Comparison of ENCODE assay signal across 21 mouse cellular contexts in the genomic region with DNA sequence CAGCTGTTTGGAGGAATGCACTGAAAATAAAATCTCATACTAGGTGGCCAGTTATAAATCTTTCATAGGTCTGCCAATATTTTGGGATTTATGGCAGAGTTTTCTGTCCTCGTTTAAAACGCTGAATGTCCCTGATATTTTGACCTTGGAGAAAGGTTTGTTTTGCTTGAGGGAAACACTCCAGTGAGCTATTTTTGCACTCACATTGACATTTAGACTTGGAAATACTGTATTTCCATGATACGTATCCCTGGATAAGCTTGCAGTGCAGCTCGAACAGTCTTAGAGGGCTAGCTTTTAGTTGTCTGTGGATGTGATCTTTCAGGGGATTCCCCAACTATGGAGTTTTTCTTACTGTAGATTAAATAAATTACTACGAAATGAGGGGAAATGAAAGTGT.
A peak's percentile ranks its signal among the peaks of the same experiment; 100 is the strongest.
DNase-seq lines count a peak whose midpoint lies in the region; ATAC-seq and TF ChIP-seq lines count a peak whose summit lies in the region.
"Had no signal": no experiment of that assay in that cellular context is flagged by ENCODE, and none has a peak within 500 bp of the region (broad histone marks: within the 10 kb centered on the region; RNA-seq: fewer than 3 reads in every experiment).

No protein-coding gene starts in this region.

- no peak for DNase-seq in gastrocnemius, adult 2 months
- DNase-seq in gastrocnemius, adult 18-20 months (ENCODE audit: low spot score): no peak
- DNase-seq in midbrain, embryonic 11.5 days (ENCODE audit: low spot score, missing footprints): peak; percentile 39
- DNase-seq in midbrain, embryonic 14.5 days: no peak
- peak; percentile 56 for DNase-seq in skeletal muscle tissue, adult 2 months (ENCODE audit: low read depth, low spot score)
- no peak for DNase-seq in right cerebral cortex, postnatal 36 days (ENCODE audit: low spot score in 2 of 2)
- DNase-seq: adrenal gland, adult 2 months; adrenal gland, adult 8-10 months; adrenal gland, postnatal 10 days; adrenal gland, postnatal 14 days; adrenal gland, postnatal 25 days; adrenal gland, postnatal 36 days; B cell, adult 2 months; cerebellum, adult 11 months; cerebellum, adult 11-12 months; cerebellum, adult 18-20 months had no signal

- no peak for TF ChIP-seq CTCF in gastrocnemius, adult 2 months (IDR thresholded peaks at IDR 0.05)

- H3K4me3 ChIP-seq in gastrocnemius, adult 2 months: peak overlapping the region; percentile 8; the same call in 1 of the 2 replicates
- no peak overlapping the region for H3K4me3 ChIP-seq in midbrain, embryonic 11.5 days (ENCODE audit: low read depth, low read length)
- H3K4me3 ChIP-seq in midbrain, embryonic 14.5 days (replicated peaks; ENCODE audit: low read depth, low read length): no peak overlapping the region

- intact Hi-C loops in gastrocnemius, adult 2 months (cut with DNase I): loop anchor here (5.0 kb wide), 1 partner anchor 47 kb away; no protein-coding TSS in a partner anchor

- no peaks in the 10 kb centered on the region for H3K27me3 ChIP-seq in midbrain, embryonic 11.5 days (ENCODE audit: control insufficient read depth, insufficient read depth, low read length)
- no peaks in the 10 kb centered on the region for H3K27me3 ChIP-seq in midbrain, embryonic 14.5 days (ENCODE audit: control insufficient read depth, insufficient read depth, low read length)
- H3K27me3 ChIP-seq: CH12.LX, Patski had no signal

- H3K4me1 ChIP-seq in midbrain, embryonic 11.5 days (ENCODE audit: control insufficient read depth, insufficient read depth, low read length): no peaks in the 10 kb centered on the region
- 0 out of 2 replicates have a peak, but pooled peaks cover 5% of the 10 kb centered on the region for H3K4me1 ChIP-seq in midbrain, embryonic 14.5 days (ENCODE audit: control insufficient read depth, insufficient read depth, low read length)

- 92% methylated on average over 5 of the region's 5 CpGs for WGBS in midbrain, embryonic 11.5 days
- WGBS in midbrain, embryonic 14.5 days: 85% methylated on average over 5 of the region's 5 CpGs

- no peak overlapping the region for H3K9ac ChIP-seq in midbrain, embryonic 11.5 days (ENCODE audit: low read length)
- H3K9ac ChIP-seq in midbrain, embryonic 14.5 days (replicated peaks; ENCODE audit: low read length): no peak overlapping the region

- no peaks in the 10 kb centered on the region for H3K9me3 ChIP-seq in midbrain, embryonic 11.5 days (ENCODE audit: control insufficient read depth, low read length)
- H3K9me3 ChIP-seq in midbrain, embryonic 14.5 days (ENCODE audit: control insufficient read depth, low read length): no peaks in the 10 kb centered on the region
- H3K9me3 ChIP-seq: G1E had no signal

- no peak for ATAC-seq in midbrain, embryonic 11.5 days (ENCODE audit: low FRiP score)
- ATAC-seq in midbrain, embryonic 14.5 days (ENCODE audit: low FRiP score, low TSS enrichment): no peak
- ATAC-seq: activated CD4-positive, CD25-positive, alpha-beta regulatory T cell, adult 4 months; CD4-positive, CD25-positive, alpha-beta regulatory T cell, adult 4 months; Patski had no signal

- no peak overlapping the region for H3K4me2 ChIP-seq in midbrain, embryonic 11.5 days
- H3K4me2 ChIP-seq in midbrain, embryonic 14.5 days (ENCODE audit: low read length): no peak overlapping the region

- peak overlapping the region; percentile 81 for H3K27ac ChIP-seq in gastrocnemius, adult 2 months
- no peak overlapping the region for H3K27ac ChIP-seq in midbrain, embryonic 11.5 days (ENCODE audit: low read depth, low read length)
- H3K27ac ChIP-seq in midbrain, embryonic 14.5 days (replicated peaks; ENCODE audit: low read depth, low read length): no peak overlapping the region

- no peaks in the 10 kb centered on the region for H3K36me3 ChIP-seq in midbrain, embryonic 11.5 days (ENCODE audit: control insufficient read depth, insufficient read depth, low read length)
- no peaks in the 10 kb centered on the region for H3K36me3 ChIP-seq in midbrain, embryonic 14.5 days (ENCODE audit: control insufficient read depth, insufficient read depth, low read length)
- H3K36me3 ChIP-seq: G1E had no signal

Comparison
In these comparisons a context has a peak if more than half of its experiments do, and no peak if none do; other contexts are left out.
1. DNase-seq: peak in midbrain, embryonic 11.5 days (single experiment) and skeletal muscle tissue, adult 2 months (single experiment); none in gastrocnemius, adult 2 months (single experiment), gastrocnemius, adult 18-20 months (single experiment), midbrain, embryonic 14.5 days (single experiment) and right cerebral cortex, postnatal 36 days (0 of 2).